Mouse (Mus musculus): ENCODE measurements around the gene Mta3.

GRCm38 (mm10) chr17:83732166-83732629 is 26.2 kb downstream of the Mta3 start:
- TF ChIP-seq CHD2 (IDR thresholded peaks at IDR 0.05; ENCODE audit: low read depth, low read length) = no peak
- TF ChIP-seq HCFC1 (IDR thresholded peaks at IDR 0.05; ENCODE audit: borderline replicate concordance, insufficient read depth, low read length) = no peak
- no peak for TF ChIP-seq ZNF384 (IDR thresholded peaks at IDR 0.05; ENCODE audit: low read depth, low read length)
- TF ChIP-seq ZC3H11A (IDR thresholded peaks at IDR 0.05; ENCODE audit: borderline replicate concordance, low read depth, low read length) = no peak
- no peak for TF ChIP-seq MAFK (IDR thresholded peaks at IDR 0.05; ENCODE audit: insufficient read depth, low read depth, low read length)
